ENCODE assay signal across 30 mouse cellular contexts in genomic region chr2:59155428-59155827, GRCm38 (mm10). TPM values are rescaled to one million over a fixed set of nuclear protein-coding genes. Genes with fewer than 3 reads are reported as not detected.
A peak's percentile ranks its signal among the peaks of the same experiment; 100 is the strongest.
DNase-seq lines count a peak whose midpoint lies in the region; ATAC-seq and TF ChIP-seq lines count a peak whose summit lies in the region.
"Had no signal": no experiment of that assay in that cellular context is flagged by ENCODE, and none has a peak within 500 bp of the region (broad histone marks: within the 10 kb centered on the region; RNA-seq: fewer than 3 reads in every experiment).

No protein-coding gene starts in this region.

- TF ChIP-seq POLR2A in embryonic fibroblast, embryonic 13.5 days (IDR thresholded peaks at IDR 0.05; ENCODE audit: low read depth, low read length): no peak

- H3K4me2 ChIP-seq in hindbrain, embryonic 11.5 days (replicated peaks; ENCODE audit: low read depth, low read length): no peak overlapping the region
- H3K4me2 ChIP-seq: embryonic facial prominence, embryonic 13.5 days; forebrain, embryonic 13.5 days; heart, embryonic 13.5 days; hindbrain, embryonic 12.5 days; intestine, embryonic 15.5 days had no signal

- peak overlapping the region; percentile 73; the same call in 1 of the 2 replicates for H3K27ac ChIP-seq in embryonic fibroblast, embryonic 13.5 days (ENCODE audit: insufficient read depth, low read length)
- H3K27ac ChIP-seq in hindbrain, embryonic 11.5 days (ENCODE audit: low read depth, low read length): no peak overlapping the region
- H3K27ac ChIP-seq: embryonic facial prominence, embryonic 10.5 days; embryonic facial prominence, embryonic 13.5 days; forebrain, embryonic 10.5 days; forebrain, embryonic 13.5 days; gastrocnemius, adult 2 months; heart, embryonic 10.5 days; heart, embryonic 13.5 days; hindbrain, embryonic 12.5 days; intestine, embryonic 15.5 days had no signal

- DNase-seq in 3134 (ENCODE audit: extremely low read depth, insufficient read length, low spot score): peak; percentile 38
- DNase-seq in 3T3-L1 (ENCODE audit: low read depth, low spot score): peak; percentile 80
- DNase-seq in NIH3T3 (ENCODE audit: low read depth): peak; percentile 11
- no peak for DNase-seq in cerebellum, postnatal 36 days
- DNase-seq in embryo, embryonic 11 days: no peak
- no peak for DNase-seq in hindbrain, embryonic 11.5 days (ENCODE audit: low spot score)
- DNase-seq in cerebellum, adult 9-11 months: no peak
- DNase-seq: adrenal gland, adult 2 months; adrenal gland, postnatal 14 days; cerebellum, adult 11-12 months; cerebellum, adult 8-10 months; cerebellum, postnatal 14 days; gastrocnemius, adult 2 months; gastrocnemius, postnatal 14 days; heart, adult 18-20 months; heart, postnatal 14 days; heart, postnatal 4 days; kidney, adult 11 months had no signal

- H3K9me3 ChIP-seq in hindbrain, embryonic 11.5 days (ENCODE audit: control insufficient read depth, low read length): no peaks in the 10 kb centered on the region
- H3K9me3 ChIP-seq: embryonic facial prominence, embryonic 10.5 days; embryonic facial prominence, embryonic 13.5 days; forebrain, embryonic 10.5 days; forebrain, embryonic 13.5 days; heart, embryonic 10.5 days; heart, embryonic 13.5 days; hindbrain, embryonic 12.5 days; intestine, embryonic 15.5 days had no signal

- H3K27me3 ChIP-seq in hindbrain, embryonic 11.5 days (ENCODE audit: control insufficient read depth, insufficient read depth, low read length): no peaks in the 10 kb centered on the region
- H3K27me3 ChIP-seq: forebrain, embryonic 13.5 days; heart, embryonic 13.5 days; hindbrain, embryonic 12.5 days; intestine, embryonic 15.5 days had no signal

- peaks cover 5% of the 10 kb centered on the region; the same call in 1 of the 2 replicates for H3K4me1 ChIP-seq in embryonic fibroblast, embryonic 13.5 days (ENCODE audit: control insufficient read depth, insufficient read depth, low read length)
- H3K4me1 ChIP-seq in hindbrain, embryonic 11.5 days (replicated peaks; ENCODE audit: control insufficient read depth, insufficient read depth, low read length): no peaks in the 10 kb centered on the region

- no peak overlapping the region for H3K4me3 ChIP-seq in embryonic fibroblast, embryonic 13.5 days (ENCODE audit: insufficient read depth, low read length)
- no peak overlapping the region for H3K4me3 ChIP-seq in hindbrain, embryonic 11.5 days (ENCODE audit: low read depth, low read length)
- H3K4me3 ChIP-seq: embryonic facial prominence, embryonic 10.5 days; embryonic facial prominence, embryonic 13.5 days; forebrain, embryonic 10.5 days; forebrain, embryonic 13.5 days; gastrocnemius, adult 2 months; heart, embryonic 10.5 days; heart, embryonic 13.5 days; hindbrain, embryonic 12.5 days; intestine, embryonic 15.5 days had no signal

- H3K36me3 ChIP-seq in hindbrain, embryonic 11.5 days (ENCODE audit: control insufficient read depth, insufficient read depth, low read length): no peaks in the 10 kb centered on the region
- H3K36me3 ChIP-seq: embryonic facial prominence, embryonic 10.5 days; embryonic facial prominence, embryonic 13.5 days; forebrain, embryonic 10.5 days; heart, embryonic 10.5 days; heart, embryonic 13.5 days; hindbrain, embryonic 12.5 days; intestine, embryonic 15.5 days had no signal

- no peak overlapping the region for H3K9ac ChIP-seq in hindbrain, embryonic 11.5 days (ENCODE audit: low read depth, low read length)
- H3K9ac ChIP-seq: embryonic facial prominence, embryonic 13.5 days; forebrain, embryonic 13.5 days; heart, embryonic 13.5 days; hindbrain, embryonic 12.5 days; intestine, embryonic 15.5 days had no signal

- no peak for TF ChIP-seq CTCF in embryonic fibroblast, embryonic 13.5 days (IDR thresholded peaks at IDR 0.05; ENCODE audit: borderline replicate concordance, insufficient read depth, low read length)

- ATAC-seq in hindbrain, embryonic 11.5 days (ENCODE audit: low FRiP score): no peak
- ATAC-seq: CD4-positive, CD25-positive, alpha-beta regulatory T cell, adult 4 months; forebrain, embryonic 13.5 days; forebrain, embryonic 16.5 days; hindbrain, embryonic 16.5 days; intestine, embryonic 15.5 days had no signal

RNA-seq across cellular contexts. Expression of gene Ccdc148, which starts 5.1 kb away (rescaled TPM):
- polyA plus RNA-seq in embryonic fibroblast, embryonic 13.5 days (2011; ENCODE audit: insufficient read length, low read depth, missing spikeins): 0.12 TPM in 1 of 2 replicates, not detected in the other
- 0.60 and 0.98 TPM in 2 replicates for polyA plus RNA-seq in hindbrain, embryonic 11.5 days (2014; fragmentation: Nextera tagmentation; extraction: Ambion mirVana)

RNA-seq across cellular contexts. Expression of gene Pkp4, which starts 5.2 kb away (rescaled TPM):
- polyA plus RNA-seq in embryonic fibroblast, embryonic 13.5 days (2011; ENCODE audit: insufficient read length, low read depth, missing spikeins): 27.8 and 36.7 TPM in 2 replicates
- 16.3 and 21.3 TPM in 2 replicates for polyA plus RNA-seq in hindbrain, embryonic 11.5 days (2014; fragmentation: Nextera tagmentation; extraction: Ambion mirVana)

Comparison
In these comparisons a context has a peak if more than half of its experiments do, and no peak if none do; other contexts are left out.
1. DNase-seq: peak in 3134 (single experiment), 3T3-L1 (single experiment) and NIH3T3 (single experiment); none in cerebellum, postnatal 36 days (0 of 2), embryo, embryonic 11 days (single experiment), hindbrain, embryonic 11.5 days (single experiment) and cerebellum, adult 9-11 months (single experiment).